In genomic region chrX:58155371-58156124, GRCm38 (mm10) we compare ENCODE assay signal across 7 mouse cellular contexts.
A peak's percentile ranks its signal among the peaks of the same experiment; 100 is the strongest.
DNase-seq lines count a peak whose midpoint lies in the region; ATAC-seq and TF ChIP-seq lines count a peak whose summit lies in the region.

No protein-coding gene starts in this region.

- 19% methylated on average over 20 of the region's 20 CpGs for WGBS in forebrain, embryonic 10.5 days
- 19% methylated on average over 20 of the region's 20 CpGs for WGBS in limb, embryonic 14.5 days
- WGBS in stomach, embryonic 16.5 days, result 18% methylated on average over 20 of the region's 20 CpGs

- DNase-seq in layer of hippocampus, adult 9-10 months (ENCODE audit: low spot score), result peak; percentile 0
- DNase-seq in layer of hippocampus, postnatal 36 days, result no peak
- DNase-seq in forebrain, embryonic 10.5 days (ENCODE audit: extremely low spot score, low spot score), result peak; percentile 42
- no peak for DNase-seq in limb, embryonic 14.5 days (ENCODE audit: low spot score)
- no peak for DNase-seq in adrenal gland, postnatal 25 days
- no peak for DNase-seq in lung, postnatal 4 days

- no peak overlapping the region for H3K9ac ChIP-seq in limb, embryonic 14.5 days (ENCODE audit: low read depth, low read length, severe bottlenecking)
- no peak overlapping the region for H3K9ac ChIP-seq in stomach, embryonic 16.5 days (ENCODE audit: low read length)

- H3K27ac ChIP-seq in forebrain, embryonic 10.5 days, result peak overlapping the region; percentile 72
- H3K27ac ChIP-seq in limb, embryonic 14.5 days (replicated peaks; ENCODE audit: low read depth, low read length), result no peak overlapping the region
- H3K27ac ChIP-seq in stomach, embryonic 16.5 days (ENCODE audit: low read length), result no peak overlapping the region

- H3K9me3 ChIP-seq in forebrain, embryonic 10.5 days, result no peaks in the 10 kb centered on the region
- no peaks in the 10 kb centered on the region for H3K9me3 ChIP-seq in limb, embryonic 14.5 days (ENCODE audit: control insufficient read depth, low read length)
- no peaks in the 10 kb centered on the region for H3K9me3 ChIP-seq in stomach, embryonic 16.5 days (replicated peaks; ENCODE audit: control insufficient read depth, low read length)

- H3K36me3 ChIP-seq in forebrain, embryonic 10.5 days (replicated peaks), result no peaks in the 10 kb centered on the region
- H3K36me3 ChIP-seq in limb, embryonic 14.5 days (ENCODE audit: control insufficient read depth, insufficient read depth, low read length), result no peaks in the 10 kb centered on the region
- no peaks in the 10 kb centered on the region for H3K36me3 ChIP-seq in stomach, embryonic 16.5 days (ENCODE audit: control insufficient read depth, insufficient read depth, low read length)

- ATAC-seq in limb, embryonic 14.5 days (ENCODE audit: low FRiP score, low read depth), result no peak
- ATAC-seq in stomach, embryonic 16.5 days (ENCODE audit: insufficient read depth, low FRiP score), result no peak

- peaks cover 23% of the 10 kb centered on the region for H3K4me1 ChIP-seq in forebrain, embryonic 10.5 days
- H3K4me1 ChIP-seq in limb, embryonic 14.5 days (ENCODE audit: control insufficient read depth, insufficient read depth, low read length), result no peaks in the 10 kb centered on the region
- H3K4me1 ChIP-seq in stomach, embryonic 16.5 days (ENCODE audit: control insufficient read depth, insufficient read depth, low read length), result no peaks in the 10 kb centered on the region

- H3K4me3 ChIP-seq in forebrain, embryonic 10.5 days, result peak overlapping the region; percentile 32
- H3K4me3 ChIP-seq in limb, embryonic 14.5 days (replicated peaks; ENCODE audit: low read length), result no peak overlapping the region
- H3K4me3 ChIP-seq in stomach, embryonic 16.5 days (replicated peaks; ENCODE audit: low read length), result peak overlapping the region; percentile 14; the same call in 1 of the 2 replicates

- no peak for TF ChIP-seq POLR2A in limb, embryonic 14.5 days (IDR thresholded peaks at IDR 0.05; ENCODE audit: borderline replicate concordance, extremely low read depth, insufficient read depth, insufficient read length)

- no peaks in the 10 kb centered on the region for H3K27me3 ChIP-seq in forebrain, embryonic 10.5 days (ENCODE audit: poor library complexity, severe bottlenecking)
- H3K27me3 ChIP-seq in limb, embryonic 14.5 days (ENCODE audit: control insufficient read depth, insufficient read depth, low read length), result no peaks in the 10 kb centered on the region
- H3K27me3 ChIP-seq in stomach, embryonic 16.5 days (ENCODE audit: control insufficient read depth, insufficient read depth, low read length), result no peaks in the 10 kb centered on the region

- peak overlapping the region; percentile 27; the same call in 1 of the 2 replicates for H3K4me2 ChIP-seq in limb, embryonic 14.5 days (replicated peaks; ENCODE audit: low read depth, low read length, severe bottlenecking)
- peak overlapping the region; percentile 41 for H3K4me2 ChIP-seq in stomach, embryonic 16.5 days (ENCODE audit: low read depth, low read length)

Comparison
In these comparisons a context has a peak if more than half of its experiments do, and no peak if none do; other contexts are left out.
1. DNase-seq: peak in layer of hippocampus, adult 9-10 months (single experiment) and forebrain, embryonic 10.5 days (single experiment); none in layer of hippocampus, postnatal 36 days (0 of 2), limb, embryonic 14.5 days (single experiment), adrenal gland, postnatal 25 days (single experiment) and lung, postnatal 4 days (0 of 2).